Mouse (Mus musculus) CD4-positive, CD25-positive, alpha-beta regulatory T cell, adult 2 months (primary cell): ENCODE results near the gene Celf2.

Source experiments
- DNase-seq: peaks from one replicate; pipeline ENCODE4 v3.0.0-alpha.2; 2012; ENCODE audit warnings: low read depth, low spot score

Gene Celf2

DNA sequence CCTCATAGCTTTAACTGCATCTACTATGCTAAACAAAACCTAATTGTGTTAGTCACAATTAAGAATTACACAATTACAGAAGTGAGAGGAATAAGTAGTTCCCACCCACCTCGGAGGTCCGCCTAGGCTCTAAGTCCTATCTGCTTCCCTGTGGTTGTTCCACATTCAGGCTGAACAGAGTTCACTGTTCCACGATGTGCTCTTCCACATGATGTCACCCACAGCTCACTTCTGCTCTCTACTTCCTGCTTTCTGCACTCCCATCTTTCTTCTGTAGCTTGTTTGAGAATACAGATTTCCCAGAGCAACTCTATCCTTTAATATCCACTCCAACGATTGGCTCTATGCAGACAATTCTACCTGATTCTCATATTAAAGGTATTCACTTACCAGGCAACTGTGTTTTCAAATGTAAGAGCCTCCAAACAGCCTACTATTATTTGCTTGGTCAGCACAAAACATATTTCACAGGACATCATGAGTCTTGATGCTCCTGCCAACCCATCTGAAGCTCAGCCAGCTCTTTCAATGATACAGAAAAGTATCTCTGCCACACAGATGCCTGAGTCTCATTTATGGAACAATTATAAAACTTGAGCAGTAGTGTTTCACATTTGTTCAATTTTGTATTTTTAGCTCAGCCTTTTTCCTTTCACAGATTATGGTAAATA lies 769.2 kb downstream of the Celf2 start:
- no peak for DNase-seq

DNA sequence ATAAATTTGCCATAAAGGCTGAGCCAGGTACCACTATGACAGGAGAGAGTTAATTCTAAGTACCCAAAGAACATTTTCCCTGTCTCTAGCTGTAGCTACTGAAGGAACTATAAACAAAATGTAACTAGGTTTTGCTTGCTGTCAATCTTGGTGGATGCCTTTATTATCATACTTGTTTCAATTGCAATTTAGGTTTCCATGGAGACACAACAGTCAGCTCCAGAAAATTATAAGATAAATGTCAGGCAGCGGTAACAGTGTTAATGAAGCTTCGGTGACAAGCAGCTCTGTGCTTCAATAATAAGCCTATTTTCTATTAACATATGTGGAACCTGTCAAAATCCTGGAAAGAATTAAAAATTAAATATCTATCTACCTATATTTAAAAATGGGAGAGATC lies 777.3 kb downstream of the Celf2 start:
- DNase-seq, result no peak

GRCm38 (mm10) chr2:6730860-6731259 lies 778.5 kb downstream of the Celf2 start:
- no peak for DNase-seq

- no peak for DNase-seq
These were observed 779.4 kb downstream of the Celf2 start for GRCm38 (mm10) chr2:6729984-6730383.

GRCm38 (mm10) chr2:6728840-6729252 lies 780.5 kb downstream of the Celf2 start:
- DNase-seq, result no peak

DNA sequence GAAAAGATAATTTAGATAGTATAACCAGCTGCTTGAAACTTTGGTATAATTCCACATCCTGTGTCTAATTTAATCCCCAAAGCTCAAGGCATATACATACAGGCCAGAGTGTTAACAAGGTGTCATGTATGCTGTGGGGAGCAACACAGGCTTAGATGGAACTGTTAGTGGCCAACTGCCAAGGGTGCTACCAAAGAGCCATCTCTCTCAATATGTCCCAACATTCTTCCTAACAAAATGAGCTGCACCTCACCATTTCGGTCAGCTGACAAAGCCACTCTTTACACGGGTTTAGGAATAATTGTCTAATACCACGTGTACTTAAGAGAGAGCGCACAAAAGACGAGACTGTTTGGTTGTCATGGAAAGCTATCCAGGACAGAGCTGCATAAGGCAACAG lies 782.0 kb downstream of the Celf2 start:
- DNase-seq, result no peak

- no peak for DNase-seq
These were observed 783.3 kb downstream of the Celf2 start for GRCm38 (mm10) chr2:6726071-6726470.

GRCm38 (mm10) chr2:6723602-6724001 lies 785.8 kb downstream of the Celf2 start:
- peak; percentile 70 for DNase-seq

GRCm38 (mm10) chr2:6721460-6722401 lies 787.6 kb downstream of the Celf2 start:
- peak; percentile 57 for DNase-seq

GRCm38 (mm10) chr2:6720753-6721459 lies 788.5 kb downstream of the Celf2 start:
- peak; percentile 83 for DNase-seq

- peak; percentile 17 for DNase-seq
These were observed 790.5 kb downstream of the Celf2 start for GRCm38 (mm10) chr2:6718864-6719263.

- peak; percentile 7 for DNase-seq
These were observed 791.4 kb downstream of the Celf2 start for GRCm38 (mm10) chr2:6717953-6718352.

GRCm38 (mm10) chr2:6715562-6715961 lies 793.8 kb downstream of the Celf2 start:
- DNase-seq, result peak; percentile 29

- DNase-seq, result no peak
These were observed 795.8 kb downstream of the Celf2 start for GRCm38 (mm10) chr2:6713529-6713928.

DNA sequence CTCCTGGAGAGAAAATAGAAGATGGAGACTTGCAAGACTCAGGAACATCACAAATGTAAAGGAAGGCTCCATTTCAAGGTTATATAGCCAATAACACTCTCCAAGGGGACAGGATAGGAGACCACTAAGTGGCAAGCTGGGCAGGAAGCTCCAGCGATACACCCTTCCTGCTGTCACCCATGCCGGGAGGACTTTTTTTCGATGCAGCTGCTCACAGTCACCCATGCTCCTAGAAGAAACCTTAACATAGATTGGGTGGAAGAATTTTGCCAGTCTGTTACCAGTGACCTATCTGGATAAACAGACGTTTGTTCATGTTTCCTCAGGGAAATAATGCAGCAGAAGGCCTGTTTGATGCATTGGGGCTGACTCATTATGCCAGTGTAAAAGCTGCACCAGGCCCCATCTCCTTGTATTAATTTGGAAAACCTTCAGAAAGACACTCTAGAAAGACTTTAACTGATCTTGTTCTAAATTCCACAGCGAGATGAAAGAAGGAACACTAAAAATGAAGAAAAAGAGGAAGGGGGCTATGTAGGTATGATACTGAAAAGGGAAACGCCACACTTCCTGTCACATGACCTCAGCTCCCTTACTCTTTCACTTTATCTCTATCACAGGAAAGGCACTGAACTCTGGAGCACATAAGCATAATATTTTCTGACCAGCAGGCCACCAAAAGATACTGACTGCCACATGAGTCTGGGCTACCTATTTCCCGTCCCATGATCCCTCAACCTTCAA lies 798.5 kb downstream of the Celf2 start:
- peak; percentile 80 for DNase-seq

DNA sequence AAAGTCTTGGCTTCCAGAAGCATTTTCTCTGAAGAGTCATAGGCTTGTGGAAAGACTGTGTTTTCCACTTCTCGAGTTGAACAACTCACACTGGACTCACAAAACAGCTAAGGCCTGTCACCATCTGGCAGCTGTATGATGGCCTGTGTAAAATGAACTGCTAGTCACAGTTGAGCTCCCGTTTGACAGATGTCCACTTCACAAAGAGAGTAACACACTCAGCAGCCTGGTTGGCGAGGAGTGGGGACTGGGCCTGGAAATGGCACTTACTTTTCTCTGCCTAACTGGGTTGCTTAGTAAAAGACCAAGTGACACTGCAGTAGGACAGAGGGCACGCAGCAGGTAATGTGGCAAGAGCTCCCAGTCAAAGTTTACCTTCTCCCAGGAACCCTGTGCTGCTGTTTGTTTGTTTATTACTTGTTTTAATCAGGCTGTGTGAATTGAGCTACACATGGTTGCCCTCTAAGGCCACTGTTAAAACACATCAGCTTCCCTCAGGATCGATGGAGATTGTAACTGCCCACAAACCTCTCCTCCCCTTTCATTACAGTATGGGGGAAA lies 801.3 kb downstream of the Celf2 start:
- DNase-seq, result peak; percentile 18

- DNase-seq, result peak; percentile 83
These were observed 802.1 kb downstream of the Celf2 start for GRCm38 (mm10) chr2:6707276-6707675.

DNA sequence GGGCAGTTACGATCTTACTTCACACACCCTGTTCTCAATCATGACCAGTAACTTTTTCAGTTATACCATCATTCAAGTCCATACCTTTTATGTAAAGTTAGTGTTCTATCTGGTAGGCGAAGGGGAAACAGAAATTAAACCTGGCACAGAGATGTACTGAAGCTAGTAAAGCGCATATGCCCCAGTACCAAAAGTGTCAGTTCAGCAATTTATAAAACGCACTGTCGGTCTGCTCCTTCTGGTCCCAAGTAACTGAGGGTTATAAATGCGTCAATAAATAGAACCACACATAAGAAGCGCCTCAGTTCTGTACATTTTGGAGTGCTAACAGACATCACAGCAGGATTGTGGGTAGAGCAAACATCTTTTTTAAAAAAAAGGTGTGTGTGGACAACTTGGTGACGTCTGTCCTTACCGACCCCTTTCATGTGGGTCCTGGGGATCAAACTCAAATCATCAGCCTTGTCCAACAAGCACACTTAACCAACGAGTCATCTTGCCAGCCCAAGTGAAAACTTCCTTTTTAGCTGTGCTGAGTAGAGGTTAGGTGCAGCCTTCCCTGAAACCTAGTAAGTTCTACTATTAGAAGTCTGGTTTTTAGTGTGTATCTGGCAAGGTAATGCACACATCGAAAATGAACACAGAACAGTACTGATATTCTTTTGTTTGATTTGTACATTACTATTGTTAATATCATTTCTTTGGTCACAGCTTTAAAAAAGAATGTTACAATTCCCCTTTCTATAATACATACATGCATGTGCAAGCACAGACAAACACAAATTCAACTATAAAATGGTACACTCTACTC lies 803.2 kb downstream of the Celf2 start:
- DNase-seq, result peak; percentile 66

- DNase-seq, result peak; percentile 57
These were observed 803.9 kb downstream of the Celf2 start for GRCm38 (mm10) chr2:6705475-6705874.

DNA sequence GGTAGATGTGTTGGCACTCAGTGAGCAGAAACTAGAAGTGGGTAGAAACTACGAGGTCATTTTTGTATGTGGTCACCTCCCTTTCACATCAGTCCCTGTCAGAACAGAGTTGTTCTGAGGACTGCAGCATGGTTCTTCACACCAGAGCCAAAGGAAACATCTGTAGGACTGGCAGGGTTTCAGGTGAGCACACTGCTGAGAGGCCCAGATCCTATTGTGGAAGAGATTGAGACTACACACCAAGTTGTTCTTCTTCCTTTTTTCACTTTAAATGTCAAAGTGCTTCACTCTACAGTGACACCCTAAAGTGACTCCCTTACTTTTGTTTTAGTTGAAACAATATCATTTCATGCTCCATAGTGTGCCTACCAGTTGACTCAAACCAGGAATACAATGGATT lies 804.6 kb downstream of the Celf2 start:
- no peak for DNase-seq
